Mouse (Mus musculus) cerebellum, postnatal 4 days (tissue): ENCODE measurements around the gene Slc29a4.

Experiments
- DNase-seq, 2 experiments: peaks; one replicate each; pipeline ENCODE4 v3.0.0; 2022; ENCODE audit warnings: low spot score in 2 of 2, mixed read lengths in 1 of 2

Gene Slc29a4

DNA sequence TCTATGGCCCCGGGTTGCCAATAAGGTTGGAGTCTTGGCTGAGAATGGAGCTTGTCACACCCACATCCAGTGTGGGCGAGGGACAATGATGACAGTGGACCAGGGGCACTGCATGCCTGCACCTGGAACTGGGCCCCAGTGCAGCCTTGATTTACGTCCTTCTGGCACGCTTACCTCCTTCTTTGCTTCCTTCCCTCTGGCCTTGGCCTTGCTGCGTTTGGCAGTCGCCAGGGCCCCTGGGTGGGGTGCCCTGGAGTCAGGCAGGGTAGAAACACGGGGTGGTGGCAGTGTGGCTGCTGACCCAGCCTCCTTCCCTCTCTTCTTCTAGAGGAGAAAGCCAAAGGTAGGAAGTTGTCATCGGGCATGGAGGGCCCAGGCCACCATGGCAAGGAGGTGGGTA is 47.6 kb downstream of the Slc29a4 start:
- no peak for DNase-seq

DNA sequence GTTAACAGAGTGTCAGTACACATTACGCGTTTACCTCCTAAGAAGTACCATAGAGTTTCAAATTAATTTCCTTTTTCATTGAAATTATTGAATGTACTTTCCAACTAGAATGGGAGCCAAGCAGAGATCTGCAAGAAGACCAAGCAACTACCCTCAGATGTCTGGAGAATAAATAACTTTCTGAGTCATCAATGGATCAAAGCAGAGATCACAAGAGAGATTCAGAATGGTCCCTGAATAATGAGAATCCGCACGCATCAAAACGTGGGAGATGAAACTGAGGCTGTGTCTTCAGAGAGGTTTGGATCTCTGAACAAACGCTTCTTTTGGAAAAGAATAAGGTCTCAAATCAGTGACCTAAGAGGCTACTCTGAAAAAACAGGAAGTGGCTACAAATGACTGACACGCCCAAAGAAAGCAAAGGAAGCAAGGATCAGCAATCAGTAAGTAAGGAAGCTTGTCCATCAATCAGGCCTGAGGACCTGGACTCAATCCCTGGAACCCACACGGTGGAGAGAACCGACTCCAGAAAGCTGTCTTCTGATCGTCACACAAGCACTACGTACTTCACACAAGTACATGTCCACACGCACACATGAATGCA is 54.8 kb downstream of the Slc29a4 start:
- DNase-seq, result no peak

DNA sequence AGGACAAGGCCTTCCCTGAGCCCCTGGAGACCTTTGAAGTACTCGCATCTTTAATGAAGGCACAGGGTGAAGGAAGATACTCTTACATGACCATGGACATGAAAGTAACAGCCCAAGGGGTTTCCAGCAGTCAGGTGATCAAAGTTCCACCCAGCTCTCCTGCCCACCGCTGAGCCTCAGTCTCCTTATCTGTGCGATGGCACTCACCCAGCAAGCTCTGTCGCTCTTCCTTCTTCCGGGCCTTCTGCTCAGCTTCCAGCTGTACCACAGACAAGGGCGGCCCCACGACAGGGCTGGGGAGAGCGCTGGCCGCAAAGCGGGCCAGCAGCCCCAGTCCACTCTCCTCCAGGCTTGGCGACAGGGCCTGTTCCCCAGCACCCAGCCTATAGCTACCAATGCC is 57.9 kb downstream of the Slc29a4 start:
- no peak for DNase-seq

DNA sequence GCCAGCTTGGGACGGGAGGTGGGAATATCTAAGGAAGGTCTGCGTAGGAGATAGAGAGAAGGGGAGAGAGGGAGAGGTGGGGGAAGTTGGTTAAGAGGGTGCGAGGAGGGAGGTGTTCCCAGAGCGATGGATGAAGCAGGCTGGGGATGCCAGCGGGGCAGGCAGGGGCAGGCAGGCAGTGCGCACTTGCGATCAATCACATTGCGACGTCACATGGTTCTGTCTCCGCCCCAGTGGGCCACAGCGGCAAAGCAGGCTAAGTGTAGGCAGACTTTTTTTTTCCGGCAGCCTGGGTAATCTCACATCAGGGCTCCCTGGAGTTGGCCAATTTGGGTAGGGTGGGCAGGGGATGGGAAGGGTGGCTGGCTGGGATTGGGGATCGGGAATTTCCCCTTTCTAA is 59.9 kb downstream of the Slc29a4 start:
- no peak for DNase-seq

DNA sequence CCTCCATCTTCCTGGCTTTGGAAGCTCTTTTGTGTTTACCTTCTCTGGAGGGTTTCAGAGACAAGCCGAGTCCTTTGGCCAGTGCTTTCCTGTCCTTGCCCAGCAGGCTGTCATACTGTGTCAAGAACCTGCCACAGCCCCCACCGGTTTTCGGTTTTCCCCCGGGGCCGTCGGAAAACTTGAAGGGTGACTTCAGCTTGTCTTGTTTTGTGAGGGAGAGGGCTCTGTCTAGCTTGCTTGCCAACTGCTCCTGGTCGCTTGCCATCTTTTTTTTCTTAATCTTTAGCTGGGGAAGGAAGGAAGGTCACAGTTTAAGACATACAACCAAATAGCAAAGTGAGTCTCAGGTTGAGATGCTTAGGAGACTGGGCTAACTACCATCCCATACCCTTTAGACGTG is 67.5 kb downstream of the Slc29a4 start:
- DNase-seq, result no peak

DNA sequence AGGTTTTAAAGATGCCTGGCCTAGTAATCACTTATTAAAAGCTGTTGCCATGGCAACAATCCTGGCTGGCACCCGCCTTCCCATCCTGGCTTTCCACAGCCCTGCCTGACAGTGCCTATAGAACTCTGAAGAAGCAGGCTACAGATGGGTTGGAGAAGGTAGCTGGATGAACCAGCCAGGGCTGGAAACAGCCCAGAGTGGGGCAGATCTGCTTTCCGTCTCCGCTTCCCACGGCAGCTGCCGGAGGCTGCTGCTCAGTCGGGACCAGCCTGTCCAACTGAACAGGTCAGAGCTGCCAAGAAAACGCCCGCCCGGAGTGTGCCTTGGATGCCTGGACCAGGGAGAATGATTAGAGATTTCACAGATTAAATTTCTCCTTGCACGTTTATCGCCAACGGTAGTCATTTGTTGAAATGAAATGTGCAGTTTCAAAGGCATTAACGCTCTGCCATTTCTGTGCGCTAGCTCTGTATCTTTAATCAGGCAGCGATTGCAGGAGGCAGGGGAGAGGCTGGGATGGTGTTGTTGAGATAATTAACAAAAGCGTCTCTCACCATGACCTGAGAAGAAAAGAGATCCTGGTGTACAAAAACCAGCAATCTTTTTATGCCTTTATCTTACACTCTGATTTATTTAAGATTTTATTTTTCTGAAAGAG is 69.1 kb downstream of the Slc29a4 start:
- DNase-seq, result peak in 1 of 2 experiments; percentile 81

DNA sequence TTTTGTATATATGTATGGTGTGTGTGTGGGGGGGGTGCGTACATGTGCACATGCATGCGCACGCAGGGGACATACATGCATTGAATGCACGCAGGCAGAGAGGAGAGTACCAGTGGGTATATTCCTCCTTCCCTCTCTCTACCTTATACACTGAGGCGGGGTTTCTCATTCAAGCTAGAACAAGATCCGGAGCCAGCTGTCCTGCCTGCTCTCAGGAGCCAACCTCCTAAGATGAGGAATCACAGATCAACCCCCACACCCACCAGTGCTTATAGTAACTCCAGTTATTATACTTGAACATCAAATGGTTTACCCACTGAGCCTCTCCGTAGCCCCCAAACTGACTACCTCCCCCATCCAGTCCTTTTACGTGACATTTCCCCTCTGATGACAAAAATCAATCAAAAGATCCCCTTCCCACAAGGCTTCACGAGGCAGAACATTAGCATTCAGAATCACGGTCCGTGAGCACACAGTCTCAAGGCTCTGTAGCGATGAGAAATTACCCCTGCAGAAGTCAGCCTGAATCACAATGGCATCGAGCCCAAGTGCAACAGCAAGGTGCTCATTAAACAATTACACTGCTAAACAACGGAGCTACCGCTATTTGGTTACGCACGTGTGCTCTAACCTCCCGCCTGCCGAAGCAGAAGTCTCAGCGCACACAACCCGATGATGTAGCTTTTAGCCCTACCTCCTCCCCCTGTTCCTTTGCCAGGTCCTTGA is 69.9 kb downstream of the Slc29a4 start:
- DNase-seq, result no peak

DNA sequence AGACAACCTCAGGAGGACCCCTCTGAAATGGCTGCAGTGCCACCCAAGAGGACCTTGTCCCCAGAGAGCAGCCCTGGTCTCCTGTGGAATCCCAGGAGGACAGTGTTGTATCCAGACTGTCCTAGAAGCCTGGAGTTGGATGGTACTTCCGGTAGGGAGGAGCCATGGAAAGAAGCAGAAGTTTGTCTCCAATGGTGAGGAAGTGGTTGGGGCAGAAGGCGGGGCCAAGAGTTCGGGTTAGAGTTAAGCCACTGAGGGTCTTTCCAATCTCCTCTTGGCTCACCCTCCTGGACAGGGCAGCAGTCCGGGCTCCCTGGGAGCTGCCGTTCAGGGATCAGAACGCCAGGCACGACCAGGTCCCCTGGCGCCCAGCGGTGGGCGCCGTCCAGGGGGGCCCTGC is 72.0 kb downstream of the Slc29a4 start:
- no peak for DNase-seq

DNA sequence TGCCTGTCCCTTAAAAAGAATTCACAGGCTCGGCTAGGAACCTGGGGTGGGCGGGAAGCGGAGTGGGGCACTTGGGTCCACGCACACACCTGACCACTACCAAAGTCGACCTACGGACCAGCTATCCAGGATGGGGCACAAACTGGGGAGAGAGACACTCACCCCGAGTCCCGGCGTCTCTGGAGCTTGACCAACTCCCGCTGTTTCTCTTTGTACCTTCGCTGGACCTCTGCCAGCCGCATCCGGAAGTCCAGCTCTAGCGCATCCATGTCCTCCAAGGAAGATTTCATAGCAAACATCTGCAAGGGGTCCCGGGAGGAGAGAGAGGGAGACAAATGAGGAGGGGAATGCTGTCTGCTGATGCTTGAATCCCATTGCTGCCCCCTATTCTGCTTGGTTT is 72.6 kb downstream of the Slc29a4 start:
- DNase-seq, result no peak

DNA sequence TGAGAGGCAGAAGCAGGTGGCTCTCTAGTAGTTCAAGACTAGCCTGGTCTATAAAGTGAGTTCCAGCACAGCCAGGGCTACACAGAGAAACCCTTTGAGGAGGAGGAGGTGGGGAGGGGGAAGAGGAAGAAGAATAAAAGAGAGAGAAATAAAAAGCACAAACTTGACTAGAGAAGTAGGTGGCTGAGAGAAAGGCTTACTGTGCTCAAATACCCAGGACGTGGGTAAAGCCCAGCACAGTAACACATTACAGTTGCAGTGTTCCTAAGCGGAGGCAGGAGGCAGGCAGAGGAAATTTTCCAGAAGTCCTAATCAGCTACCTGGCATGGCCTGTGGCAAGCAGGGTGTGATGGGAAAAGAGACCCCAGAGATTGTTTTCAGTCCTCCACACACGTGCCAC is 74.4 kb downstream of the Slc29a4 start:
- no peak for DNase-seq

DNA sequence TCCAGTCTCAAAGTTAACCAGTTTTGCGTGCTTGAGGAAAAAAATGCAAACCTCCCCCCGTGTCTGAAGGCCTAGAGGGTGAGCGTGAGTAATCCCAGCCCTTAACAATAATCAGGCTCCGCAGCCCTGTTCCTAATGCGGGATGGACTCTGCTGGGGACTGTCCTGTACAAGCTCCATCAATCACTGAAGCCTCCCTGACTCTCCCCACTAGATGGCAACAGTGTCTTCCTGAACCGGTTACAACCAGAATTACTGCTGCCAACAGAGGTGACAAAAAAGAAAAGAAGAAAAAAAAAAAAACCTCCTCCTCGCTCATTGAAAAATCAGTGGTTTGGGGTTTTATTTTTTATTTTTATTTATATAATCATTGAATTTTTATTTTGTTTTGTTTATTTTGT is 75.6 kb downstream of the Slc29a4 start:
- peak in 1 of 2 experiments; percentile 77 for DNase-seq

DNA sequence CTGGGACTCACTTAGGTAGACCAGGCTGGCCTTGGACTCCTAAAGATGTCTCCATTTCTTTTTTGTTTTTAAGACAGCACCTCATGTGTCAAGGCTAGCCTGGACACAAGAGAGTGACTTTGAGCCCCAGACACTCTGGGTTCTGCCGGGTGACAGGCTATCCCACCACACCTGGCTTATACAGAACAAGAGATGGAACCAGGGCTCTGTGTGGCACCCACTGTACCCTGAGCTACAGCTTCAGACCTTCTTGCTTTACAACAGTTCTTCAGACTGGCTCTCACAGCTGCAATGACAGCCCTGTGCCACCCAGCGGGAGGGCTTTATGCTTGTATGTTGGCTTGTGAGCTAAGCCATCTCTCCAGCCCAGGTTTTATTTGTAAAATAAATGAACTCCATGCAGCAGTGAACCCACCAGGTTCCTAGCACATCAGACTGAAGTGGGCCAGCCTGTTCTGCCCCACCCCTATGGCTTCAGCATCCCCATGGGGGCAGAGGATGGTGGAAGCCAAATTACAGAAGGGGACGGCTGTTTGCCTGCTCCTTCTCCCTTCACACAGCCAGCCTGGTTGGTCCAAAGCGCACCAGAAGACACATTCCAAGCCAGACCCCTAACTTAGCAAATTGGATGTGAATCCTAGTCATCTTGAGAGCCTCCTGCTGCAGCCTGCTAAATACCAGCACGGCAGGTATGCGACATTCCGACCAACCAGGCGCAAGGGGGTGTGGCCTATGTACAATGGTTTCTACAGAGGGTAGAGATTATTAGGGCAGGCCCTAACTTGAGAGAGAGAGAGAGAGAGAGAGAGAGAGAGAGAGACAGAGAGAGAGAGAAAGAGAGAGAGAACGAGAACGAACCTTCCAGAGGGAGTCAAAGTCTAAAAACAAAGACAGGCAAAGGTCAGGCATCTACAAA is 76.3 kb downstream of the Slc29a4 start:
- no peak for DNase-seq

DNA sequence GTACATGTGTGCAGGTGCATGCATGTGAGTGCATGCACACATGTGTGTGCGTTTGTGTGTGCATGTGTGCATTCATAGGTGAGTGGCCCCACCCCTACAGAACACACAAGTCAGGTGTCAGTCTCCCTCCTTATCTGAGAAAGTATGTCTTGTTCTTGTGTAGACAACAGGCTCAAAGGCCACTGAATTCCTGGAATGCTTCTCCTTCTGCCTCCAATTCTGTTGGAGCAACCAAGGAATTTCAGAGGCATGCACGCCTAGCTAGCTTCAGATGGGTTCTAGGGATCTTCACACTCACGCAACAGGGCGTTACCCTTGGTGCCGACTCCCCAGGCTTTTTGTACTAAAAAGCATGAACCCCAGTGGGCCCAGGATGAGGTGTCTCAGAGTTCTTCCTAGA is 77.3 kb downstream of the Slc29a4 start:
- DNase-seq, result no peak

DNA sequence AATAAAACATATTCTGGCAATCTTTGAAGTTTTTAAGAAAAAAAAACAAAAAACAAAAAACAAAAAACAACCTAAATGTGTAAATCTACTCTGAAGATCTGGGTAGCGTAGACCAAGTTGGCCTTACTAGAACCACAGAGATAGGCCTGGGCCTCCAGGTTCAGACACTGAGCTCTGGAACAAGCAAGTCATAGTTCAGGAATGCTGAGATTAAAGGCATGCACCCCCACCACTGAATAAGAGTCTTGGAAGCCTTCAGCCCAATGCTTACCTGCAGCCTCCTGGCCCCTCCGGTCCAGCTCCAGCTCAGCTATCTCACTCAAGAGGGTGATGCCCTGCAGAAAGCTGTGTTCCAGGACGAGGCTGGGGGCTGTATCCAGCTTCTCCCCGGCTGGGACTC is 78.7 kb downstream of the Slc29a4 start:
- no peak for DNase-seq

DNA sequence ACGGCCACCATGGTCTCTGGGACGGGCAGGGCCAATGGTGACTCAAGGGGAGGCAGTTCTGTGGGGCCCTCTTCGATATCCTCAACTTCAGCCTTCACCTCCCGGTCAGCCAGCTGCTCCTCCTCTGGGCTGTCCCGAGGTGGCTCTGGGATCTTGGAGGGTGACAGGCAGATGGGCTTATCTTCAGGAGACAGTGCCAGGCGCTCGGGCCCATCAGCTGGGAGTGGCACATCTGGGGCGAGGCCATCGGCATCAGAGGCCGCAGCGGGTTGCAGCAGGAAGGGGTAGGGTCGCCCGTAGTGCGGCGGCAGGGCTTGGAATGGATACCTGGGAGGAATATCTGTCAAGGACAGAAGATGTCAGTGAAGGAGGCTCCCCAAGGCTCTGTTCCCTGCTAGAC is 79.7 kb downstream of the Slc29a4 start:
- DNase-seq, result no peak
